ENCODE assay signal across 8 mouse cellular contexts in the genomic region with DNA sequence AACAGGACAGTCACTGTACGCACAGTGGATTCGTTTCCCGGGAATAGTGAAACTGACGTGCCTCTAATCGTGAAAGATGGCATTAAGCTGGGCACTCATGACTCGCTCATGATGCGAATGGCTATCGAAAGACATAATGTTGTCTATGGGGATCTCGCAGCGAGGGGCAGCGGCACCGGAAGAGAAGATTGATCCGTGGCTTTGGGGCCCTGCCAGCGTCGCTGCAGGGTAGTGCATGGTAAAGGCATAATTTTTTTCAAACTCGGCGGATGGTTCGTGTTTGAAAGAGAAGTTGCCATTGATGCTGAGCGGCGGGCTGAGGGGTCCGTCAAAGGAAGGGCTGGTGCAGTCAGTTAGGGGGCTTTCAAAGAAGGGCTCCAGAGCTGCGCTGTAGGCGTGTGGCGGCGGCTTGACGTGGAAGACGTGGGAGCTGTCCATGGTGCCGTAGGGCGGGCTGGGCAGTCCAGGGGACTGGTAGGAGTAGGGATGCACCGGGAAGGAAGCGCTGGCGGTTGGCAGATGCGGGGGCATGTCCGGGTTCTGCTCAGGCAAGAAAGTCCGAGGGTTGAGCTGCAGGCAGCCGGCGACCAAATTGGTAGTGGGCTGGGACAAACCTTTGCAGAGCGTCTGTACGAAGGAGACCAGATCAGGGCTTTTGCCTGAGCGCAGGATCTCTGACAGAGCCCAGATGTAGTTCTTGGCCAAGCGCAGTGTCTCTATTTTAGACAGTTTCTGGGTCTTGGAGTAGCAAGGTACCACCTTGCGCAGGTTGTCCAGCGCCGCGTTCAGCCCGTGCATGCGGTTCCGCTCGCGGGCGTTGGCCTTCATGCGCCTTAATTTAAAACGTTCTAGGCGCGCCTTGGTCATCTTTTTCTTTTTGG. TPM values are rescaled to one million over a fixed set of nuclear protein-coding genes. Genes with fewer than 3 reads are reported as not detected.
DNase-seq lines count a peak whose midpoint lies in the region; ATAC-seq lines count a peak whose summit lies in the region.

No protein-coding gene starts in this region.

- H3K4me3 ChIP-seq in forebrain, embryonic 15.5 days, result peak overlapping the region; percentile 40
- peak overlapping the region; percentile 49 for H3K4me3 ChIP-seq in hindbrain, embryonic 12.5 days

- no peaks in the 10 kb centered on the region for H3K9me3 ChIP-seq in forebrain, embryonic 15.5 days
- H3K9me3 ChIP-seq in hindbrain, embryonic 12.5 days (replicated peaks), result no peaks in the 10 kb centered on the region

- 1% methylated on average over 55 of the region's 55 CpGs for WGBS in forebrain, embryonic 15.5 days
- 3% methylated on average over 55 of the region's 55 CpGs for WGBS in hindbrain, embryonic 12.5 days

- peak; percentile 85 for DNase-seq in R1 (ENCODE audit: low read depth, low spot score)
- peak; percentile 76 for DNase-seq in cerebellum, adult 11-12 months
- peak; percentile 39 to 54 for DNase-seq in left cerebral cortex, adult 8-10 months (ENCODE audit: low spot score in 2 of 2)
- DNase-seq in lung, postnatal 36 days, result peak; percentile 50
- DNase-seq in retina, postnatal 1 day, result peak; percentile 88
- peak; percentile 66 to 87 for DNase-seq in urinary bladder, postnatal 4 days (ENCODE audit: low spot score in 2 of 2)

- H3K27ac ChIP-seq in forebrain, embryonic 15.5 days (replicated peaks), result peak overlapping the region; percentile 65
- peak overlapping the region; percentile 82 for H3K27ac ChIP-seq in hindbrain, embryonic 12.5 days

- peaks cover 43% of the 10 kb centered on the region for H3K4me1 ChIP-seq in forebrain, embryonic 15.5 days
- H3K4me1 ChIP-seq in hindbrain, embryonic 12.5 days, result peaks cover 20% of the 10 kb centered on the region

- peak; percentile 54 for ATAC-seq in forebrain, embryonic 15.5 days (replicated peaks)
- peak; percentile 39; the same call in 1 of the 2 replicates for ATAC-seq in hindbrain, embryonic 12.5 days (ENCODE audit: low FRiP score)

- no peaks in the 10 kb centered on the region for H3K36me3 ChIP-seq in forebrain, embryonic 15.5 days
- H3K36me3 ChIP-seq in hindbrain, embryonic 12.5 days, result no peaks in the 10 kb centered on the region

- peak overlapping the region; percentile 58 for H3K4me2 ChIP-seq in forebrain, embryonic 15.5 days (replicated peaks)
- peak overlapping the region; percentile 67 for H3K4me2 ChIP-seq in hindbrain, embryonic 12.5 days (replicated peaks)

- H3K27me3 ChIP-seq in forebrain, embryonic 15.5 days, result peaks cover 24% of the 10 kb centered on the region
- H3K27me3 ChIP-seq in hindbrain, embryonic 12.5 days, result peaks cover 40% of the 10 kb centered on the region

- H3K9ac ChIP-seq in forebrain, embryonic 15.5 days (replicated peaks), result peak overlapping the region; percentile 57
- H3K9ac ChIP-seq in hindbrain, embryonic 12.5 days, result peak overlapping the region; percentile 64

RNA-seq across cellular contexts. Expression of a gene that starts 2.4 kb away (rescaled TPM):
- 72.5 and 78.1 TPM in 2 replicates for polyA plus RNA-seq in forebrain, embryonic 15.5 days (2015; fragmentation: Nextera tagmentation; extraction: Ambion mirVana)
- polyA plus RNA-seq in hindbrain, embryonic 12.5 days (2016; fragmentation: Nextera tagmentation; extraction: Ambion mirVana), result 25.3 and 30.4 TPM in 2 replicates
- 10 to 100 TPM in 3 of 4 experiments, 1 to 10 TPM in 1; 9.8 to 13.3 (median 11.2) TPM for total RNA-seq in left cerebral cortex, adult 8-10 months (2022)

RNA-seq across cellular contexts. Expression of a gene that starts 2.4 kb away (rescaled TPM):
- 1.4 and 1.7 TPM in 2 replicates for polyA plus RNA-seq in forebrain, embryonic 15.5 days (2015; fragmentation: Nextera tagmentation; extraction: Ambion mirVana)
- 3.6 and 4.1 TPM in 2 replicates for polyA plus RNA-seq in hindbrain, embryonic 12.5 days (2016; fragmentation: Nextera tagmentation; extraction: Ambion mirVana)
- total RNA-seq in left cerebral cortex, adult 8-10 months (2022), result 1 to 10 TPM; 2.5 to 7.1 (median 4.8) TPM

Comparison
In these comparisons a context has a peak if more than half of its experiments do, and no peak if none do; other contexts are left out.
1. Peak in every context shown above with its lines: DNase-seq, ATAC-seq, H3K4me3 ChIP-seq and H3K27ac ChIP-seq.